Mouse (Mus musculus) sigmoid colon, adult 10 weeks (tissue): ENCODE results near the gene Dtx2. TPM values are rescaled to one million over a fixed set of nuclear protein-coding genes. Genes with fewer than 3 reads are reported as not detected.

Experiments used
- polyA plus RNA-seq: library from polyadenylated mRNA; stranded (reverse); fragments of 350-450 nt; fragmentation: Illumina TruSeq; extraction: RNeasy Lipid Tissue Mini Kit (QIAGEN cat#74804); gene quantifications from one replicate; pipeline ENCODE4 v1.2.3, GENCODE M21; 2014; ENCODE audit warnings: low read depth, low replicate concordance

Dtx2 gene
- 0.16 TPM for polyA plus RNA-seq

DNA sequence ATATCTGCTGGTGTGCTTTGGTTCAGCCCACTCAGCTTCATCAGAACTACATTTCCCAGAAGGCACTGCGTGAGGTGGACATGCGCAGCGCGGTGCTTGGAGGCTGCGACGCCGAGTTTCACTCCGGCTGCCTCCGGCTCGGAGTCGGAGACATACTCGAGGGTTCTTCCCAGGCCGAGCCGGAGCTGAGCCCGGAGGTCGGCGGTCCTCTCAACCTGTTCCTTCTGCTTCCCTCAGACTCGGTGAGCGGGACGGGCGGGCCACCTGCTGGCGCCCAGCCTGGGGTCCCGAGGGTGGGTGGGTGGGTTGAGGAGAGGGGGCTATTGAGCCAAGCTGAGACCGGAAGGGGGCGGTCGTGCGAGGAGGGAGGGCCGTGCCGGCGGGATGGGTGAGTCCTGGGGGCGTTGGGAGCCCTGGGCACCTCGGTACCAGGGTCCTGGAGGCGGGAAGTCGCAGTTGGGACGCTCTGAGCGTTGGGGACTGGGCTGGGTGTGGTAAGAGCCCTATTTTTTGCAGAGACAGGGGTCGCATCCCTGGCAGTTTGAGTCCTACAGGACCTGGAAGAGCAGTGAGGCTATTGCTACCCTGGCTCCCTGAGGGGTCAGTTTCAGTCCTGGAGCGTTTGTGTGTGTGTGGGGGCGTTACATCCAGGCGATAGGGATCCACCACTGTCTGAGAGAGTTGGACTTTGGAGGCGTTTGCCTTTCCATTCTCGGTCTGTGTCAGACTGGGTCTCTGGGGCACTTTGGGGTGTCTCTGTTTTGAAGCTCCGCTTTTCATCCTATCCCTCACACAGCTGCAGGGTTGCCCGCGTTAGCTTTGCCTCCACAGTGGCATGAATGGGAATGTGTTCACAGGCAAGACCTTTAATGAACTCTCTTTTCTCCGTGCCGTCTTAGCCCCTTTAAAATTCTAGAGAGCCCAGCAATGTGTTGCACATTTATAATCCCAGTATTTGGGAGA lies at the start of gene Dtx2:
Gene Dtx2, plus strand, starts transcription at position 76 of the 963 bp plus-strand sequence.

DNA sequence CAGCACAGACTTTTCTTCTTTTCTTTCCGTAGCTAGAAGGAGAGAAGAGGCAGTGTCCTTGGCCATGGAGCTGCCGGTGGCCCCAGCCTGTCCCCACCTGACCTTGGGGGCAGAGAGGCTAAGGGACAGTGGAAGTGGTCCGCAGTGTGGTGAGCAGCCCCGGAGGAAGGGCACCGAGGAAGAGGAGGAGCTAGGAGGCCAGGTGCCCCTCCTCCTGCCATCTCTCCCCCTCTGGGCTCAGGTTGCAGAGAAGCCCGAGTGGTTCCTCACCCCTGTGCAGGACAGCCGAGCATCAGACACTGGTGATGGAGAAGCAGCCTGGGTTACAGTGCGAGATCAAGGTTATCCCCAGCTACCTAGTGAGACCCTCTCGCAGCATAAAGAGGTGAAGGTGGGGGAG lies 20.2 kb upstream of the Dtx2 start, which contains the start of gene Ssc4d:
Gene Ssc4d, minus strand, starts transcription at position 167 of the 400 bp plus-strand sequence.

DNA sequence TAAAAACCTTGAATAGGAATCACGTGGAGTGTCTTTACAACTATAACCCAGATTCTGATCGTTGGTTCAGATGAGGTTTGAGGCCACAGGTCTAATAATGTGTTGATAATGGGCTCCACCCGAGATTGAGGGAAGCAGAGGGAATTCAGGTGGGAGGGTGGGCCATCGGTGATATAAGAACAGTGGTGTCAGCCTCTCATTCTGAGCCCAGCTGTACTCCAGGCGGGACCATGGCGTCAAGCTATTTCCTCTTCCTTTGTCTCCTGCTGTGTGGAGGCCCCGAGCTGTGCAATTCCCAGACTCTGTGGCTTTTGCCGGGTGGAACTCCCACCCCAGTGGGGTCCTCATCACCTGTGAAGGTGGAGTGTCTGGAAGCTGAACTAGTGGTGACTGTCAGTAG lies 14.7 kb upstream of the Dtx2 start, which contains the start of gene Zp3:
Gene Zp3, plus strand, starts transcription at position 196 of the 400 bp plus-strand sequence.

DNA sequence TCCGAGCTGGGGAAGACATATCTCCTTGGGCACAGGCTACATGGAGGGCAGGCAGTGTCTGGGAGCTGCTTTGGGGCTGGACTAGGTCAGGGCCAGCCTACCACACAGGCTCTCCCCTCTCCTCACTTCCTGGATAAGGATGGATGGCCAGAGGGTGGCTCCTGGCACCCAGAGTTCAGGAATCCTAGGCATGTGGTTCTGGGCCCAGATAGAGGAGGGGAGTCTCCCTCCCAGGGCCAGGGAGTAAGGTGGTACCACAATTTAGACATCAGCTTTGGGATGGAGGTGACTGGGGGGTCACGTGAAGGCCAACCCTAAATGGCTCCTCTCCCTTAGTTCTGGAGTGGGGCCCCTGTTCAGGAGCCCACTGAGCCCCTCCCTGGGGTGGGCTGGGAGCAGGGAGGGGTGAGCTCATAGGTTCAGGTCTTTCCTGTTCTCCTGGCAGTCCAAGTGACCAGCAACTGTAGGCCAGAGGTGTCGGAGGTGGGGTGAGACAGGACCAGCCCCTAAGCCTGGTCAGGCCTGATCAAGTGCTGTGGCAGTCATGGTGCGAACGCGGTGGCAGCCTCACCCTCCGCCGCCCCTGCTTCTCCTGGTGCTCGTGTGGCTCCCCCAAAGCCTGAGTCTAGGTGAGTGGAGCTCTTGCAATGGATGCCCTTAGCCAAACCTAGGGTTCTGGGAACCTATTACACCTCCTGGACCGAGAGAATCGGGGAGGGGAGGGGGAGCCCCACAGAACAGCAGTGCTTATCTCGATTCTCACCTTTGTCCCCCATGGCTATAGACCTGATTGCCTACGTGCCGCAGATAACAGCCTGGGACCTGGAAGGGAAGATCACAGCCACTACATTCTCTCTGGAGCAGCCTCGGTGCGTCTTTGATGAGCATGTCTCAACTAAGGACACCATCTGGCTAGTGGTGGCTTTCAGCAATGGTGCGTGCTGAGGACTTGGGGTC lies 43.9 kb downstream of the Dtx2 start, which contains the start of gene Upk3b:
Gene Upk3b, plus strand, starts transcription at position 239 of the 957 bp plus-strand sequence.

DNA sequence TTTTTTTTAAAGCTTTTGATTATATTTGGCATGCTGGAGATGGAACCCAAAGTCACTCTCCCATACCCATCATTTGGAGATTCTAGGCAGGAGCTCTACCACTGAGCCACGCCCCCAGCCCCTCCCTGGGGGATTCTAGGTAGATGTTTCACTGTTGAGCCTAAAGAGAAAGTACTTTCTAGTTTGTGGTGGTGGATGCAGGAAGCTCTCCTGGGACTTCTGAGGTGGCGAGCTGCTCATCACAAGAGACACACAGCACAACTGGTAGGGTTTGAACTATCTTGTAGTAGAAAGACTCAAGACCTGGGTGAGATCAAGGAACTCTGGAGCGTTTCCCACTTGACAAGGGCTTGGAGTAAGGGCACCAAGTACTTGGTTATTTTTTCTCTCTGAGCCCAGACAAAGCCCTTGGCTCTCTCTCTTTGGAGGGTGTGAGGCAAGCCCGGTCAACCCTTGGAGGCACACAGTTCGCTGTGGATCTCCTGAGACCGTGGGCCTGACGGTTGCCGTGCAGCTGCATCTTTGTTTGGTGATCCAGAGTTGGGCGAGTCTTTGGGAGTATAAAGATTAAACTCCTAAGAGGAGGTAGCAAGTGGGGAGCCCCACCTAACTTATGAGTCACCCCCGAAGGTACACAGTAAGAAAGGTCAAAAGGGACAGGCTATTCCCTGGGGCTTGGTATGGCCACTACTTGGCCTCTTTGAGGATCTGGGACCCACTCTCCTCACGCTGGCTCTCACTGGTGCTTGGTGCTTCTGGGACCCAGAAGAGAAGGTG lies 59.9 kb downstream of the Dtx2 start, which contains the start of gene Upk3bl:
Gene Upk3bl, plus strand, starts transcription at position 192 of the 777 bp plus-strand sequence.

Other genes starting within 250 kb of the Dtx2 start
- gene Styxl1, start 216.4 kb upstream of the Dtx2 start, polyA plus RNA-seq, result not detected
- gene Mdh2, start 216.3 kb upstream of the Dtx2 start, polyA plus RNA-seq, result 35.4 TPM
- gene Srrm3, start 187.9 kb upstream of the Dtx2 start, polyA plus RNA-seq, result not detected
- 1.6 TPM for gene Hspb1, start 106.9 kb upstream of the Dtx2 start, polyA plus RNA-seq
- gene Ywhag, start 60.2 kb upstream of the Dtx2 start, polyA plus RNA-seq, result 60.7 TPM
- 1.7 TPM for gene Ssc4d, start 20.3 kb upstream of the Dtx2 start, polyA plus RNA-seq
- not detected for gene Zp3, start 14.7 kb upstream of the Dtx2 start, polyA plus RNA-seq
- 0.38 TPM for gene Upk3b, start 43.7 kb downstream of the Dtx2 start, polyA plus RNA-seq
- gene Upk3bl, start 59.7 kb downstream of the Dtx2 start, polyA plus RNA-seq, result not detected
- gene Rasa4, start 89.1 kb downstream of the Dtx2 start, polyA plus RNA-seq, result 3.8 TPM
- gene Polr2j, start 121.8 kb downstream of the Dtx2 start, polyA plus RNA-seq, result 3.4 TPM
- gene Lrwd1, start 141.3 kb downstream of the Dtx2 start, polyA plus RNA-seq, result 0.88 TPM
- gene Alkbh4, start 141.3 kb downstream of the Dtx2 start, polyA plus RNA-seq, result 0.41 TPM
- 4.1 TPM for gene Orai2, start 175.9 kb downstream of the Dtx2 start, polyA plus RNA-seq
- gene Prkrip1, start 204.2 kb downstream of the Dtx2 start, polyA plus RNA-seq, result 28.2 TPM